Mouse (Mus musculus): ENCODE measurements around the gene Fam193a.

Fam193a gene

DNA sequence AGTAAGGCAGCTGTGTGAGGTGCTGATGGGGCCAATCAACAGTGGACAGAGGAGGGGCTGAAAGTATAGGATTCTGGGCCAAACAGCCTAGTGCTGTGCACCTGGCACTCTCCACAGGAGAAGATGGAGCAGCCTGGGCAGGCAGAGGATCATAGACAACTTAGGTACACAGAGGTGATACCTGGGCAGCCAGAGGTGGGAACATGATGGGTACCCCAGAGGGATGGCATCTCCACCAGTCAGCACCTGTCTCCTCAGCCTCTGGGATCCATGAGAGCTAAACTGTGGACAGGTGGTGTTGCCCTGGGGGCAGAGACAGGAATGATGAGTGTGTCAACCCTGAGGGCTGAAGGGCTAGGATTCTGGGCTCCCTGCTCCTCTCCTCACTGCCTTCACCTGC is 154.8 kb downstream of the Fam193a start:
- no peak for DNase-seq

DNA sequence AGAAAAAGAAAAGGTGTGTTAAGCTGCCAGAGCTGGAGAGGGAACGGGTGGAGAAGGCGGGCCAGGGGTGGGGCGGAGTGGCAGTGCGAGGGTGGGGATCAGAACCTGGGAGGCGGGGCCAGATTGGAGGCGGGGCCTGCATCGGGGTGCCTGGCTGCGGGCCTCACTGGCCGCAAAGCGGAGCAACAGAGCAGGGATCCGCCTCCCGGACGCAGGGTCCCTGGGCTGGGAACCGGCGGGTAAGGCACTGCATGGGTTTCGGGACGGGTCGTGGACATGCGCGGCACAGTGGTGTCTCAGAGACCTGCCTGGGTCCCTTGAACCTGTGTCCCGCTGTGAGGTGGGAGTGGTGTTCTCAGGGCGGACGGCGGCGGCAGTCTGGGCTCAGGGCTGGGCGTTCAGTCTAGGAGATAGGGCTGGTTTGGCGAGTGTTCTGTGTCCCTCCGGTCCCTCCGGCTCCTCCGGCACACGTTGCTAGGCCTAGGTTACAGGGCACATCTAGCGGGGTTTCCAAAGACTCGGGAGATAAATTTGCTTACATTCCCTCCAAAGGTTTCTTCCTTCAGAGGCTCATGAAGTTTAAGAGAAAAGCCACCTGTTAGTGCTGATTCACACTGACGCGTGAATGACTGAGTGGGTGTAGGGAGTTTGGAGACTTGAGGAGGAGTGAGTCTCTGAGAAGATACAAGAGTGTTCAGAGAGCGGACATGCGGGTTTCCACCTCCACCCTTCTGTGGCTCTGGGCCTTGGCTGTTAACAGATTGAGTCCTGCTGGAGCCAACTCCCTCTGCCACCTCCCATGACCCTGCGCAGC is 156.1 kb downstream of the Fam193a start, which contains the start of gene Sh3bp2:
Sh3bp2 (plus strand) TSS at position 176 of the 814 bp plus-strand sequence.
- DNase-seq, result peak; percentile 79

DNA sequence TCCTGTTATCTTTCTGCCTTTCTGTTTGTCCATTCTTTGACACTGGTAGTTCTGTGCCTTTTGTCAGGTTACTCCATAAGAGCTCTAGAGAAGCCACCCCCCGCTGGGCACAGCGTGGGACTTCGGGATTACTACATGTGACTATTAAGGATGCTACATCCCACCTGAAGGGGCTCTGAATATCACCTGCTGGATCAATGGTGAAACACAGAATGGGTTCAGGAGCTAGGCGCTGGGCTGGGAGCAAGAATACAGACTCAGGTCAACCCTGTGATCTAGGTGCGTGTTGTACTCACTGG is 156.7 kb downstream of the Fam193a start:
- no peak for DNase-seq

DNA sequence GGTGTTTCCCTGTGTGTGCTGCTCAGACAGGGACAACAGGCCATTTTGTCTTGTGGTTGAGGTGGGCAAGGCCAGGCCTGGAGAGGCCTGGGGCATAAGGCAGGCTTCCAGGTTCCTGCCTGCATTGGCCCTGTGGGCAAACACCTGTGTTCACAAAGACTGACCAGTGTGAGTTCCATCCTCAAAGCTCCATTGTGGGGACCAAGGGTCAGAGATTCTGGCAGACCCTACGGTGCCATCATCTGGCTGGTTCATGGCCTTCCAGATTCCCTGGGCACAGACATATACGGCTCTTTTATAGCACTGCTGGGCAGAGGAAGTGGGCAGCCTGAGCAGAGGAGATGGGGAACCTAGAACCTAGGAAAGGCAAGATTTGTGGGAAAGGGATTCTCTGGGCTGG is 157.6 kb downstream of the Fam193a start:
- no peak for DNase-seq

DNA sequence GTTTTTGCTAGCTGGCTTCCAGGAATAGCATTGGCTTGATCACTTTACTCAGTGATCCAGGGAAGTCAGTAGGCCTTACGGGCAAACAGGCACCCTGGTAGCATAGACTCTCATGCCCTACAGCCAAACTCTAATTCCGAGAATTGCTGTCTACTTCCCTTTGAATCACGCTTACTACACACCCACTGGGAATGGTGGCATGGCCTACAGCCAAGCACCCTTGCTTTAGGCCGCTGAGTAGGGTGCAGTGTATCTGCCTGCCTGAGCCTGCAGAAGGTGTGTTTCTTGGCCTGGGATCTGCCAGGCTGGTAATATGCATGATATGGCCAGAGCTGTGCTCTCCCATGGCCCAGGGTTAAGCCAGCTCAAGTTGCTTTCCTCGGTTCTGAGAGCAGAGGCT is 159.0 kb downstream of the Fam193a start:
- no peak for DNase-seq

DNA sequence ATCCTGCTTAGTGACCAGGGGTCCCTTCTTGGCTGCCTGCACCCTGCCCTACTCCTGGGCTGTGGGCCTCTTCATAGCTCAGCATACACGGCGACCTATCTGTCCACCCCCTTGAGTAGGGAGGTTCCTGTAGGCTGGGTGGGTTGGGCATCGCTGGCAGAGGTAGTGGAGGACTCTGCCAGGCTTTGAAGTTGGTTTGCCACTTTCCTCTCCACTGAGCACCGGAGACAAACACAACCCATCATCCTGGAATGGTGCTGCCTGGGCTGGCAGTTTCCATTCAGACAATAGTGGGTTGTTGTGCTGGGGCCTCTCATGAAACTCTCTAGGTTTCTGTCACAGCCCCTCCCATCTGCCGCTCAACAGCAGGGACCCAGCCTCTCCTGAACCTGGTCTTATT is 160.4 kb downstream of the Fam193a start:
- DNase-seq, result no peak

DNA sequence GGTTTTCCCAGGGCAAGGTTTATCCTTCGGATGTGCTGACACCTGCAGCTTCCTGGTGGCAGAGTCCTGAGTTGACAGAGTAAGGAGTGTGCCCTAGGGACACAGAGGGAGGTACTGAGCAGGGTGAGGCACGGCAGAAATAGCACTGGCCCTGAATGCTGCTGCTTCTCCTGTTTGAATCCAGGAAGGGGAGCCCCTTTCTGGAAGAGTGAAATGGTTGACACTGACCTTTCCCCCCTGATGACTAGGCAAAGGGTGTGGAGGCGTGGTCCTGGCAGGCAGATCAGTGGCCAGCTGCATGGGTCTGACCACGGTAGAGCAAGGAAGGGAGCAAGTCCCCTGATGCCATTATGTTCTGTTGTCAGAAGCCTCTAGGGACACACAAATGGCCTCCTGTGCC is 161.0 kb downstream of the Fam193a start:
- no peak for DNase-seq

DNA sequence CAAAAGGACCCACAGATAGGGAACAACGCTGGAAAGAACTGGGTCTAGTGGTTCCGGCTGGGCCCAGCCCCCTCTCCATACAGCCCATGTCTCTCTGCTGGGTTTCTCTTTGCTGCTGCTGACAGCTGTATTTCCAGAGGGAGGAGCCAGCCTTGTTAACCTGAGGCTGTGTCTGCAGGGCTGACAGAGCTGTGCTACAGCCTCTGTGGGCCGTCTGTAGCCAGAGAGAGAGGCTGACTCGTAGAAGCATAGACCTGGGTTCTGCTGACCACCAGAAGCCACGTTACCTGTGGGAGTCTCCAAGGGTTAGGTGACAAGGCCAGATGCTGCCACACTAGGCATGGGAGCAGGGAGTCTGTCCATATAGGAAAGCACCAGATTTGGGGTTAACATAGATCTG is 163.3 kb downstream of the Fam193a start:
- no peak for DNase-seq

DNA sequence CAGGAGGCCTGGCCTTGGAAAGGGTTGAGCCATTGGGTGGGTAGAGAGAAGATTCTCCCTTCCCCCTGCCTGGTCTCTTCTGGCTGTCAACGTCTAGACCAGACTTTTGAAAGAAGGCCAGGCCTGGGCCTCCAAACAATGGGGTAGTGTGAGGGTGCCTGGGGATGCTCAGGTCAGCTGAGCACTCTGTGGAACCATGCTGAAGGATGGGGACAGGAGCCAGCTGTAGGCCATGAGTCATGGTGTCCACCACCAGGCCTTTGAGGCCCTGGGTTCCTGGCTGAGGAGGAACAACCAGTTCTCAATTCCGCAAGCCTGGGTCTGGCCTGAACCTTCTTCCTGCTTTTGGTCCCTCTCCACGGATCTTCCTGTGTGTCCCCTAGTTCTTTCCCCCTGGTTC is 164.1 kb downstream of the Fam193a start:
- DNase-seq, result peak; percentile 31

DNA sequence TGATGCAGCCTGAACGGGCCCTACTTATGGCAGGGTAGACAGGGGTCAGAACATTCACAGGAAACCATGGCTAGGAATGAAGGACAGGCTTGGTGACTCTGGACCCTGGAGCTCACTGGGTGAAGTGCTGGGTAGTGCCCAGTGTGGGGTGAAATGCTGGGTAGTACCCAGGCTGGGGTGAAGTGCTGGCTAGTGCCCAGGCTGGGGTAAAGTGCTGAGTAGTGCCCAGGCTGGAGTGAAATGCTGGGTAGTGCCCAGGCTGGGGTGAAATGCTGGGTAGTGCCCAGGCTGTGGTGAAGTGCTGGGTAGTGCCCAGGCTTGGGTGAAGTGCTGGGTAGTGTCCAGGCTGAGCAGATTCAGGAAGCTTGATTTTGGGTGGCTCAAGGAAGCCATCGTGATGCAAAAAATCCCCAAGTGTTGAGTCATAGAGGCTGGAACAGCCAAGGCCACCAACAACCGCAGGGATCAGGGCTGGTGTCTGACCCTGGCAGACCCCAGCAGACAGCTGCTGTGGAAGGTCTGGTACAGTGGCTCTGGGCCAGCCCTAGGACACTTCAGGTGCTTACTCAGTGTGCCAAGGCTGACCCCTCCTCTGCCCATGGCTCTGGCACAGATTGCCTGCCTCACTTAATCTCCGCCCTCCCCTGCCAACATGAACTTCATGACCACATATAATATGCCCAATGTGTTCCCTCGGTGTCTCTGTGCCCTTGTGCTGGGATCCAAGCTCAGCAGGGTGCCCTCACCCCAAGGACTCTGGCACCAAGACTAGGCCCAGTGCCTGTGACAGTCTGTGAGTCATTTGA is 165.2 kb downstream of the Fam193a start:
- DNase-seq, result no peak

DNA sequence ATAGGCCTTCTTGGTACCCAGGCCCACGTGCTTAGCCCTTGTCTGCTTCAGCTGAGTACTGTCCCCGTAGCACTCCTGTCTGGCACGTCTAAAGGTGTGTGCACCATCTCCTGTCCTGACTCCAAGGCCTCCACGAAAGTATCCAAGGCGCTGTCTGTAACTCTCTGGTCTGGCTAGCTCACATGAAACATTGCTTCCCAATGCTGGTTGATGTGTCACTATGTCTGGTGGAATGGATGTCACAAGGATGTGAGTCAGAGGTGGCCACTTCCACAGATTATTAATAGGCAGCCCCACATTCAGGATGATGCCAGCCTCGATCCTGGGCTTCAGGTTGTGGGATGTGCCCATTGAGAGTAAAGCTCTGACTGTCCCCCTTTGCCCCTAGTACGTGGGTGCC is 166.1 kb downstream of the Fam193a start:
- no peak for DNase-seq
